Mouse (Mus musculus) limb, embryonic 14.5 days (tissue): Measurements from ENCODE around the gene Tdrd7. TPM values are rescaled to one million over a fixed set of nuclear protein-coding genes. Genes with fewer than 3 reads are reported as not detected.

Source experiments
- ATAC-seq: fragments of 200-750 bp; cut with Nextera tagmentation; 2 replicates; pipeline ENCODE4 v1.8.0; 2017; ENCODE audit warnings: low read depth, moderate number of reproducible peaks, moderate TSS enrichment; ENCODE audit not compliant: low FRiP score
- DNase-seq: peaks from one replicate; pipeline ENCODE4 v3.0.0-alpha.2; 2015; ENCODE audit warnings: low spot score
- H3K27ac ChIP-seq: fragments of 300-500 bp; sonication (generic); replicated peaks from 2 replicates; pipeline ENCODE4 v1.5.1; 2014; ENCODE audit warnings: low read depth, mild to moderate bottlenecking, low read length, moderate library complexity, mixed read lengths
- H3K27me3 ChIP-seq: fragments of 300-500 bp; sonication (generic); 2 replicates; pipeline ENCODE4 v1.6.1; 2014; ENCODE audit warnings: low read length, mixed read lengths; ENCODE audit not compliant: control insufficient read depth, insufficient read depth
- H3K36me3 ChIP-seq: fragments of 300-500 bp; sonication (generic); 2 replicates; pipeline ENCODE4 v1.6.1; 2014; ENCODE audit warnings: mild to moderate bottlenecking, low read length, moderate library complexity, mixed read lengths; ENCODE audit not compliant: control insufficient read depth, insufficient read depth
- H3K4me1 ChIP-seq: fragments of 300-500 bp; sonication (generic); 2 replicates; pipeline ENCODE4 v1.6.1; 2014; ENCODE audit warnings: antibody characterized with exemption, low read length, mixed read lengths; ENCODE audit not compliant: control insufficient read depth, insufficient read depth
- H3K4me2 ChIP-seq: fragments of 300-500 bp; sonication (generic); replicated peaks from 2 replicates; pipeline ENCODE4 v1.6.1; 2014; ENCODE audit warnings: low read depth, mild to moderate bottlenecking, low read length, moderate library complexity; ENCODE audit not compliant: severe bottlenecking
- H3K4me3 ChIP-seq: fragments of 300-500 bp; sonication (generic); replicated peaks from 2 replicates; pipeline ENCODE4 v1.5.1; 2014; ENCODE audit warnings: low read length
- H3K9ac ChIP-seq: fragments of 300-500 bp; sonication (generic); 2 replicates; pipeline ENCODE4 v1.6.1; 2014; ENCODE audit warnings: mild to moderate bottlenecking, low read depth, low read length, moderate library complexity; ENCODE audit not compliant: severe bottlenecking
- H3K9me3 ChIP-seq: fragments of 300-500 bp; sonication (generic); 2 replicates; pipeline ENCODE4 v1.6.1; 2016; ENCODE audit warnings: low read length; ENCODE audit not compliant: control insufficient read depth
- POLR2A ChIP-seq: fragments of 200-500 bp; IDR thresholded peaks from 2 replicates; pipeline ENCODE4 v1.8.0; 2012; ENCODE audit warnings: inconsistent platforms, mild to moderate bottlenecking, moderate library complexity, borderline replicate concordance; ENCODE audit not compliant: insufficient read depth, insufficient read length; ENCODE audit errors: extremely low read depth
- WGBS: fragments of 180-500 bp; shearing (Covaris S2); extraction: QIAGEN DNeasy Blood & Tissue Kit; methylation state at CpG from one replicate; pipeline ENCODE4 v1.1.7; 2014; 5-methylcytosine and 5-hydroxymethylcytosine counted together
- polyA plus RNA-seq, 2 experiments: library from polyadenylated mRNA; depleted of rRNA in 1 of 2; stranded (reverse) in 1 of 2; unstranded in 1 of 2; fragments of >200 nt; fragmentation: Nextera tagmentation in 1 of 2; extraction: Ambion mirVana in 1 of 2; gene quantifications; 2 replicates each; pipeline versions ENCODE4 v1.2.1 to v1.2.3; 2012 to 2014

Tdrd7 gene
- polyA plus RNA-seq, 2 experiments, result 12.7 to 12.9 TPM

GRCm38 (mm10) chr4:45972951-45973350, 7.8 kb downstream of the Tdrd7 start:
- no peak for ATAC-seq
- Histone ChIP-seq H3K27me3 (0 out of 2 replicates have a peak, but pooled peaks cover 4% of the 10 kb centered on the region), H3K4me3 (peak overlapping the region; percentile 80), H3K4me2 (peak overlapping the region; percentile 90), H3K9me3 (no peaks in the 10 kb centered on the region), H3K27ac (no peak overlapping the region), H3K36me3 (no peaks in the 10 kb centered on the region), H3K4me1 (no peaks in the 10 kb centered on the region), H3K9ac (peak overlapping the region; percentile 66)
- no peak for TF ChIP-seq POLR2A
- 35% methylated on average over 9 of the region's 9 CpGs for WGBS
- DNase-seq, result no peak

GRCm38 (mm10) chr4:45976931-45977667, 12.0 kb downstream of the Tdrd7 start:
- no peak overlapping the region for H3K4me2 ChIP-seq
- H3K4me1 ChIP-seq, result no peaks in the 10 kb centered on the region
- no peak for TF ChIP-seq POLR2A
- ATAC-seq (no peak), DNase-seq (no peak)
- WGBS, result 81% methylated on average over 6 of the region's 6 CpGs
- no peak overlapping the region for H3K27ac ChIP-seq
- H3K36me3 ChIP-seq, result no peaks in the 10 kb centered on the region
- H3K9ac ChIP-seq, result no peak overlapping the region
- H3K9me3 ChIP-seq, result no peaks in the 10 kb centered on the region
- H3K27me3 ChIP-seq, result 0 out of 2 replicates have a peak, but pooled peaks cover 4% of the 10 kb centered on the region
- H3K4me3 ChIP-seq, result no peak overlapping the region

GRCm38 (mm10) chr4:45979916-45980315, 14.8 kb downstream of the Tdrd7 start:
- ATAC-seq, result no peak
- DNase-seq, result no peak
- no peak overlapping the region for H3K9ac ChIP-seq
- no peak overlapping the region for H3K4me3 ChIP-seq
- H3K9me3 ChIP-seq, result no peaks in the 10 kb centered on the region
- TF ChIP-seq POLR2A, result no peak
- H3K36me3 ChIP-seq, result no peaks in the 10 kb centered on the region
- no peak overlapping the region for H3K4me2 ChIP-seq
- H3K27me3 ChIP-seq, result no peaks in the 10 kb centered on the region
- no peak overlapping the region for H3K27ac ChIP-seq
- WGBS, result 50% methylated on average over 2 of the region's 2 CpGs
- no peaks in the 10 kb centered on the region for H3K4me1 ChIP-seq

GRCm38 (mm10) chr4:45981054-45981453, 15.9 kb downstream of the Tdrd7 start:
- Histone ChIP-seq H3K4me3 (no peak overlapping the region), H3K4me1 (no peaks in the 10 kb centered on the region), H3K4me2 (no peak overlapping the region), H3K36me3 (no peaks in the 10 kb centered on the region), H3K27me3 (no peaks in the 10 kb centered on the region), H3K9me3 (no peaks in the 10 kb centered on the region), H3K9ac (no peak overlapping the region), H3K27ac (no peak overlapping the region)
- no peak for TF ChIP-seq POLR2A
- ATAC-seq (no peak), DNase-seq (no peak)

- Histone ChIP-seq H3K36me3 (0 out of 2 replicates have a peak, but pooled peaks cover 4% of the 10 kb centered on the region), H3K27me3 (no peaks in the 10 kb centered on the region), H3K4me3 (no peak overlapping the region), H3K27ac (no peak overlapping the region), H3K4me2 (no peak overlapping the region), H3K9ac (no peak overlapping the region), H3K4me1 (no peaks in the 10 kb centered on the region), H3K9me3 (no peaks in the 10 kb centered on the region)
- ATAC-seq (no peak), DNase-seq (no peak)
- WGBS, result 57% methylated on average over 6 of the region's 6 CpGs
- no peak for TF ChIP-seq POLR2A
Observed at GRCm38 (mm10) chr4:45990427-45991135, 25.4 kb downstream of the Tdrd7 start.
